Mouse (Mus musculus) left cerebral cortex, postnatal 14 days (tissue): Measurements from ENCODE around the gene Itk. TPM values are rescaled to one million over a fixed set of nuclear protein-coding genes. Genes with fewer than 3 reads are reported as not detected.

Experiments used
- DNase-seq, 2 experiments: peaks; one replicate each; pipeline ENCODE4 v3.0.0; 2021 to 2022; ENCODE audit warnings: low spot score in 2 of 2, mixed read lengths in 1 of 2
- intact Hi-C: fragments of 180-260 bp; cut with DNase I; formaldehyde crosslinking; loops from one replicate; pipeline ENCODE4 v1.15.1; 2025
- total RNA-seq, 2 experiments: library from RNA; stranded (reverse); gene quantifications; 2 replicates each; pipeline ENCODE4 v1.2.3; 2021

The Itk gene
- total RNA-seq, 2 experiments from 2014 or later = 0.11 to 0.44 TPM

- no peak for DNase-seq
- intact Hi-C loops = no loop called here
These were observed 6.4 kb upstream of the Itk start for GRCm38 (mm10) chr11:46395698-46396097.

DNA sequence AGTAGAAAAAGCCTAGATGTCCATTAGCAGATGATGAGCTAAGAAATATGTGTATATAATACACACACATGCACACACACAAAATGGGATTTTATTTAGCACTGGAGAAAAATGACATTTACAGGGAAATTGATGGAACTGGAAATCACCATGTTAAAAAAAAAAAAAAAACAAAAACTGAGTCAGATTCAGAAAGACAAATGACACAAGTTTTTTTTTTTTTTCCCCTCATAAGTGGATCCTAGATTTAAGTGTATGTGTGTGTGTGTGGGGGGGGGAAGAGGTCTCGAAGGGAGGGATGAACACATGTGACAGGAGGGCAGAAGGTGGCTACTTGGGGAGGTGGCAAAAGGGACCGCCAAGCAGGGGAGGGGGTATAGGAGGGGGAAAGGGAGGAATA, 5.8 kb upstream of the Itk start:
- DNase-seq = no peak
- intact Hi-C loops = no loop called here

DNA sequence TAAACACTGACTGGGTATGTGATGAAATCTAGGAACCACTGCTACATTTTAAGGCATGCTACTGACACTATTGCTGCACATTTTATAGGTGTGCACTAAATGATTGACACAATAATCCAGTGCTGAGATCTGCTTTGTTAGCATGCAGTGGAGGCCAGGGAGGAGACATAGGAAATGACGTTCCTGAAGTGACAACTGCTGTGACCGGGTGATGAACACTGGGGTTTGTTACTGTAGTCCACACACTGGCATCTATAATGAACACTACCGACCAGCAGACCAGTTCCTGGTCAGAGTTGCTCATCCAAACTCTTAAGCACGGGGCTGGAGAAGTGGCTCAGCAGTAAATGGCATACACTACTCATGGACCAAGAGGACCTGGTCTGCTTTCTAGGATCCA, 4.1 kb upstream of the Itk start:
- intact Hi-C loops = no loop called here

DNA sequence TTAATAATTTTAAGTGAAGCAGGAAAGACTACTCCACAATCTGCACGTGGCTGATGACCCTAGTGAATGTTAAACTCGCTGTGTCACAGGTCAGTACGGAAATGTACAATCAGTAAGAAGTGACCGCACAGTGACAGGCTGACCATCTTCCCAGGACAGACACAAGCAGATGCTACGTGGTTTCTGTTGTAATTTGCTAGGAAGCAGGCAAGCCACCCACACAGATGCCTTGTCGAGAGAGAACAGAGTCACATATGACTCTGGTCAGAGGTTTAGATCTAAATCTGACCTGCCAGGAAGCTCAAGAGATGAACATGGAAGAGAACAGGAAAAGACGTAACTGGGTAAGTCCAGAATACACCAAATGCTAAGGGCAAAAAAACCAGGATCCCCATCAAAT, 3.6 kb upstream of the Itk start:
- intact Hi-C loops = no loop called here
- DNase-seq = no peak

More for the DNA sequence above, 4.1 kb upstream of the Itk start:
- DNase-seq = no peak

DNA sequence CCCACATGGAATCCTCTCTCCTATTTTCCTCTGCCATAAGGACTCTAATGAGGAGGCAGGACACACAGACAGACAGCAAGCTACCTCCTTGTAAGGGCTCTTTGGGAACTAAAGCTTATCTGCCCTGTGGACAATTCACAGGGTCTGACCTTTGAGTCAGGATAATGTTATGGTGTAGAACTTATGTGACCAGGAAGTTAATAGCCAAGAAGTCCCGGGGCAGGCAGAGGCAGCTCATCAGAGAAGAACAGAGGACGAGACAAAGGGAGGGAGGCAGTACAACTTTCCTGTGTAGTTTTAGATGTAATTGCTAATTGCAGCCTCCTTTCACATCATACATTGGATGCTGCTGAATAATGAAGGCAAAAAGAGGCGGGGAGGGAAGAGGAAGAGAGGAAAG, 1.3 kb upstream of the Itk start:
- no peak for DNase-seq
- intact Hi-C loops = no loop called here

DNA sequence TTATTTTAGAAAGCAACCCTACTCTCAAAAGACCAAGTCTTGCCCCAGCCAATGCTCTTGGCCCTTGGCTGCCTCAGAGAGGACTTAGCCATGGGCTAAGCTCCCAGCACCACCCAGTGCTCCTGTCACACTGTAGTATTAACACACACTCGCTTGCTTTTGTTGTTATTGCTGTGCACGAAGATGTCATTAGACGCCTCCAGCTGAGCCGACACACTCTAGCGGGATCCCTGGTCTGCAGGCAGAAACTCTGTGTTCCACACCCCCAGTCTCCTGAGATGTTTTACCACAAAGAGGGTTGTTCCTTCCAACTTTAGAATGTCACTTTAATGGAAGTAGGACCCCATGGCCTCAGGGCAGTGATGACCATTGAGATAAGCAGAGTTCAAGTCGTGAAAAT, 877 bp downstream of the Itk start:
- intact Hi-C loops = no loop called here
- DNase-seq = no peak

DNA sequence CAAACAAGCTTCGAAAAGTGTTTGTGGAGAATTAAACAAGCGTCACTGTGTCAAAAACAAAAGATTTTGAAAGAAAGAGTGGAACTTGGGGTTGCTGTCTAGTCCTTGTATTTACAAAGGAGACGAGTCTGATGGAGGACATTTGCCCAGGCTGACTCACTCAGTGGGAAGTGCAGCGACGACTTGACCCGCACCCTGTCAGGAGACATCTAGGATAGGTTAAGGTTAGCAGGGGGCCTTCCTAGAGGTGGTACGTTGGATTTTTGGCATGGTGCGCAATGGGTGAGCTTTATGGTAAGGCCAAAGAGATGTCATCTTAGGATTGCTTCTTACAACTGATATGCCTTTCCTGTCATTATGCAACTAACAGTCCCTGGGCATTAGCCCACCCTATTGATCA, 2.3 kb downstream of the Itk start:
- intact Hi-C loops = no loop called here
- no peak for DNase-seq

DNA sequence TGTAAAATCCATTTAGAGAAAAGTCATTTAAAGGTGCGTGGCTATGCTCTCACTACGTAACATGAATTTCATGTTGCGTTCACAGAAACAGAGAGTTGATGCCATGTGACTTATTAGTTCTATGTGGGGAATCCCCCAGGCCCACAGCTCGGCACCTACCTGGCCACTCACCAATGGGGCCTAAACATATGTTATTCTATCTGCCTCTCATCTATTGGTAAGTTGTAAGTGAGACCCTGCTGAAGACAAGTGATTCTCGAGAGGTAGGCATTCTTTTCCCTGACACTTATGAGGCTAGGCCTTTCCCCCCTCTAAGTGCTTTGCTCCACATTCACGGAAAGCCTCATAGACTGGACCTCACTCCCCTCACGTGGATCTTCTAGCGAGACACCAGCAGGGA, 2.8 kb downstream of the Itk start:
- no peak for DNase-seq
- intact Hi-C loops = no loop called here

- intact Hi-C loops = no loop called here
- DNase-seq = no peak
These were observed 4.4 kb downstream of the Itk start for GRCm38 (mm10) chr11:46384925-46385324.

DNA sequence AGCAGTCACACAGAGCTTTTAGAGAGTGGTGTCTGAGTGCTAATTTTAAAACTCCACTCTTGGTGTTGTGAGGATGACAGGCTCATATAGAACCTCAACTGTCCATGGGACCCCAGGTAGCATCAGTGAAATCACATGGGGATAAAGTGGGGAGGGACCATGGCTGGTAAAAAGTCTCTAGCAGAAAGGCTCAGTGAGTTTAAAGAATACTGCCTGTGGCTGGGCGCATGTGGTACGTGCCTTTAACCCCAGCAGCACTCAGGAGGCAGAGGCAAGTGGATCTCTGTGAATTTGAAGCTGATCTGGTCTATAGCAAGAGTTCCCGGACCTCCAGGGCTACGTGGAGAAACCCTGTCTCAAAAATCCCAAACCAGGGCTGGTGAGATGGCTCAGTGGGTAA, 6.8 kb downstream of the Itk start:
- no peak for DNase-seq
- intact Hi-C loops = no loop called here

- DNase-seq = no peak
- intact Hi-C loops = no loop called here
These were observed 9.1 kb downstream of the Itk start for GRCm38 (mm10) chr11:46380097-46380675.

DNA sequence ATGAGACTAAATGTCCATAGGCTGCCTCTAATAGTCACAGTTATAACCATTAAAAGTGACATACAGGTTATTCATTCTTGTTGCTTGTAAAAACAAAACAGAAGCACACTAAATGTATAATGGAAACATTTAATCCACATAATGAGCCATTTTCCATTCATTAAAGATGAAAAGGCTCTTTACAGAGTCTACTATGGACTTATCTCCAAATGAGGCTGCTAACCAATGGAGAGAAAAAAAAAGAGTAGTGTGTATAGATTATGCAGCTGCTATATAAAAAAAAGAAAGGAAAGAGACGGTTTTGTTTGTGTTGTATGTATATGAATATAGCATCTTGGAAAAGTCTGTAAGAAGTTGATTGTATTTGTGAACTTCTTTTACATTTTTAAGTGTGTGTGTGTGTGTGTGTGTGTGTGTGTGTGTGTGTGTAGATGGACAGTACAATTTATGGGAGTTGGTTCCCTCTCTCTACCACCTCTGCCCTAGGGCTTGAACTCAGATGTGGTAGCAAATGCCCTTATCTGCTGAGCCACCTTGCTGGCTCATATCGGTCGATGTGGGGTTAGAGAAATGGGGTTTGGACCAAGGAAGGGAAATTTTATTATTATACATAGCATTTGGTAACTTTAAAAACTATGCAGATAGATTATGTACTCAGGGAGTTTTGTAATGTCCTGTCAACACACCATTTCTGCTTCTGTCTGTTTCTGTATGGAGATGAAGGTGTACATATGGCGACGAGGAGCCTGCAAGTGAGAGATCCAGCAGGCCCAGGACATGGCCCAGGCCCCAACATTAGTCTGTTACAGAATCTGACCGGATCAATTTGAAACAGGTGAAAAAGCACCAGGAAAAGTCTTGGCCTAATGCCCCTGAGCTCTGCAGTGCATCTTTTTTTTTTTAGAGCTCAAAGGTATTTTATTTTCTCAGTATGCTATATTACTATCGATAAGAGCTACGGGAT, 11.2 kb downstream of the Itk start:
- intact Hi-C loops = no loop called here
- no peak for DNase-seq

DNA sequence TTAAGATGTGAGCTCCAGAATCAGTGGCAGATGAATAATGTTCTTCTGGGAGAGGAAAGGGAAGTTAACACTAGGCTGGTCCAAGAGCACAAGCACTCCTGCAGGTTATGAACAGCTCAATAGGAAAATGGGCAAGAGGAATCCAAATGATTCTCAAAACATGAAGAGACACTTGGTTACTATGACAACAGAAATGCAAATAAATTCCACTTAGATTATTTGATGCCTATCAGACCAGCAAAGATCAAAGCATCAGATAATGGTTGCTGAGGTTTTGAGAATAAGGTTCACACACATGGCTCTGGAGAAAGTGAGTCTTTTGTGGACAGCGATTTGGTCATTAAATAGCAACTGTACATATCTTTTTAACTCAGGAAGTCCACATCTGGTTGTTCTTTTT, 12.0 kb downstream of the Itk start:
- DNase-seq = no peak
- intact Hi-C loops = no loop called here

GRCm38 (mm10) chr11:46375015-46375414, 14.3 kb downstream of the Itk start:
- no peak for DNase-seq
- intact Hi-C loops = no loop called here

DNA sequence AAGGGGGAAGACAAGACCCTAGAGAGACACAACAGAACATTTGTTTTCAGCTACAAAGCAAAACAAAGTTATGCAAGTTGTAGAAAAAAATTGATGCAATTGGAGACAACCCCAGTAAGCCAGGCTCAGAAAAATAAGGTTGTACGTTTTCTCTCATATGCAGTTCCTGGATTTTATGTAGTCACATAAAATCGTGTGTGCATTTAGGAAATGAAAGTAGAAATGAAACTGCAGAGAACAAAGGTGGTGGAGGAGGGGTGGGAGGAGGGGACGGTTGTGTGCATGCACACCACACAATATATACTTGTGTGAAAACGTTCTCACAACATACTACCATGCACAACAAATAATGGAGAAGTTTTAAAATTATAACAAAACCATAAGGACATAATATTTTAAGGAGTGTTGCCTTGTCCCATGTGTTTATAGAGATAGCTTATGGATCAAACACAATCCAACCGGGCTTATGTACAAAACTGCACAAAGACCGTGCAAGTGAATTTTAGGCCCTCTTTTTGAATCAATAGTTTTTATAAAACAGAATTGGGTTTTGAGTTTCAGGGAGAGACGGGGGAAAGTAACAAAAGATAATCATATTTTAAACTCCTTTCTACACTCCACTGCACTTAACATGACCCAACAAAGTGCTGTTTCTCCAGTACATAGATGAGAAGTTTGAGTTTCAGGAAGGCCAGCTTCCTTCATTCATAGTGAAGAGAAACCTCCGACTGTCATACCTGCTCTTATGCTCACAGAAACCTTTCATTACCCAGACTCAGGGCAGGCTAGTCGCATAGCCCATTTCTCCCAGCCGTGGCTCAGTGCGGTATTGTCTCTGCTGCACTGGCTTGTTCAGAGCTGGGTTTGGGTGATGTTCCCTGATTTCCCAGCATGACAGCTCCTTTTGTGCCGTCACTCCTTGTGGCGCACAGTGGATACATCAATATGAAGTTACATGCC, 16.0 kb downstream of the Itk start:
- intact Hi-C loops = no loop called here
- DNase-seq = no peak

DNA sequence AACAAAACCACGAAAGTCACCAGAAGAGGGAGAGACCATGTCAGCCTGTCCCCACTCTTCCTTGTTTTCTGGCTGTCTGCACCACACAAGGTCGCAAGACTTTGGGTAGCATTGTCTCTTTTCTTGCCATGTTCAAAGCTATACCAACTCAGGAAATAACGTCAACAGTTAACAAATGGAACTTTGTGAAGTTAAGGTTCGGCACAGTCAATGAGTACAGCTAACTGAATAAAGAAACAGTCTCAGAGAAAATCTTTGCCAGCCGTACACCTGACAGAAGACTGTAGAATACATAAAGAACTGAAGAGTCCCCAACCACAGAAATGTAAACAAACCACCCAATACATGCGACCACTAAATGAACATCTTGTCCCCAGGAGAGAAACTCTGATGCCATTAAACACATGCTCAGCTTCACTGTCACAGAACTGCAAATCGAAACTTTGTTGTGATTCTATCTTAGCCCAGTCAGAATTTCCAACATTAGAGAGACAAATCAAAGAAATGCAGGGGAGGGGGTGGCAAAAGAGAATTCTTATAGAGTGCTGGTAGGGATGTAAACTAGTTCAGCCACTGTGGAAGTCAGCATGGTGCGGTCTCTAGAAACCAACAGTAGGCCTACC, 16.9 kb downstream of the Itk start:
- DNase-seq = no peak
- intact Hi-C loops = no loop called here

DNA sequence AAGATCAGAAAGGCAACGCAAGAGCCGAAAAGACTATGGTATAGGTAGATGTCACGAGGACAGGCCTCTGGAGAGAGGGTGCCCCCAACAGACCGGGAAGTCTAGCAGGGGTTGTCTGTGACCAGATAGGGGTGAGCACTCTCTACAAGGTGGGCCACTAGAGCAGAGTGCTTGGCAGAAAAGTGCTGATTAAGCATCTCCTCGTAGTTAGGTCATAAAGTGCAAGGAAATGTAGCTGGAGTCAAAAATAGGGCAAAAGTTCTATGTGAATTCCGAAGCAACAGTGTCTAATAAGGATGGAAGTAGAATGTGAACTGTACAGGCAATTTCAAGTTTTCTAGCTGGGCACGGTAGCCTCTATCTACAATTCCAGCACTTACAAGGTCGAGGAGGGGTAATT, 18.1 kb downstream of the Itk start:
- no peak for DNase-seq
- intact Hi-C loops = no loop called here

GRCm38 (mm10) chr11:46370457-46370856, 18.9 kb downstream of the Itk start:
- intact Hi-C loops = no loop called here
- no peak for DNase-seq

DNA sequence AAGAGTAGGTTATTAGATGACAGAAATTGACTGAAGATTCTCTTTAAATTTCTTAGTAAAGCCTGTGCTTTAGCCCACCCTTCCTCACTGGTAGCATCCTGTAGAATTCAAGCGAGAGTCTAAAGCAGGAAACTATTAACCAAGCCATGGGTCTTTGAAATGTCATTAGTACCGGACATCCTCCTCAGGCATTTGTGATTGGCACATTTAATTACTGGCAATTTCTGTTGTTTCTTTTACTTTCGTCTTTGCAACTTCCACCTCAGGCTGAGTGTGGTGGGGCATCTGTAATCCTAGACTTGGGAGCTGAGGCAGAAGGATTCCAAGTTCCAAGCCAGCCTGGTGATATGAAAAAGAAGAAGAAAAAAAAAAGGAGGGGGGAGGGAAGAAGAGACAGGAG, 23.0 kb downstream of the Itk start:
- intact Hi-C loops = no loop called here
- DNase-seq = no peak

- intact Hi-C loops = no loop called here
- DNase-seq = no peak
These were observed 23.6 kb downstream of the Itk start for GRCm38 (mm10) chr11:46365744-46366143.
